Mouse (Mus musculus) WW6 (cell line): ENCODE measurements around the gene Evi2a.

Experiments used
- DNase-seq: peaks from one replicate; pipeline ENCODE4 v3.0.0-alpha.2; 2013; ENCODE audit warnings: low read depth, low spot score

Gene Evi2a

DNA sequence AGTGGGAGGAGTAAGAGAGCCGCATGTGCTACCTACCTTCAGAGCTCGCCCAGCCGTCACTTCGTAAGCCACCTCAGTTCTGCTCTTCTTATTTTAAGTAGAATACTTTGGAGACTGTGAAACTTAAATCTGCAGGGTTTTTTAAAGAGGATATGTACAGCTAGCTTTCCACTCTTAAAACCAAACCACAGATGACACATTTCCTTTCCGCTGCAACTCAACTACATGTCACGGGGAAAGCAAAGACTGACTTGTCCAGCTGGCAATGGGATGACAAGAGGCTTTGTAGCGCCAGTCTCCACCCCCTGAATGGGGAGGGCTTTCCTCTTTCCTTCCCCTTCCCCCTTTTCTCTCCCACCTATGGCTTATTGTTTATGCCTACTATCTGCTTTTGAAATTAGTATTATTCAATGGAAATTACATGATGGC is at the start of gene Evi2a, which contains the start of gene Evi2:
TSS of gene Evi2a (minus strand) at position 277 of the 429 bp plus-strand sequence.
TSS of gene Evi2 (minus strand) at position 257 of the 429 bp plus-strand sequence.
- DNase-seq, result no peak

DNA sequence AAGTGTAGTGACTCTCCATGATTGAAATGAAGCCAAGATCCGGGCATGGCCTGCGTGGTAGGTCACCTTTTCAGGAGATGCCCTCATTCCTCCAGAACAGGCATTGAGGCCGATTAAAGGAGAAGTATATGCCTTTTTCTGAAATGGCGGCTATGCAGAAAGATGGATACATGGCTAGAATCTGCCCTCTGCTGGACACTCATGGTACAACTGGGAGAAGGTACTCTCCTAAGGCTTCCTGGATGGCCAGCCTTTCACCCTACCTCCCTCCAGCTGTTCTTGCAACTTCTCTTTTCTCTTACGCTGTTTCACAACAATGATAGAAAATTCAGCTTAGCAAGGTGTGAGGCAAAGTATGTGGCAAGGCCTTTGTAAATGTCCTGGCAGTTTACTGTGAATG is 47.3 kb upstream of the Evi2a start:
- DNase-seq, result no peak

DNA sequence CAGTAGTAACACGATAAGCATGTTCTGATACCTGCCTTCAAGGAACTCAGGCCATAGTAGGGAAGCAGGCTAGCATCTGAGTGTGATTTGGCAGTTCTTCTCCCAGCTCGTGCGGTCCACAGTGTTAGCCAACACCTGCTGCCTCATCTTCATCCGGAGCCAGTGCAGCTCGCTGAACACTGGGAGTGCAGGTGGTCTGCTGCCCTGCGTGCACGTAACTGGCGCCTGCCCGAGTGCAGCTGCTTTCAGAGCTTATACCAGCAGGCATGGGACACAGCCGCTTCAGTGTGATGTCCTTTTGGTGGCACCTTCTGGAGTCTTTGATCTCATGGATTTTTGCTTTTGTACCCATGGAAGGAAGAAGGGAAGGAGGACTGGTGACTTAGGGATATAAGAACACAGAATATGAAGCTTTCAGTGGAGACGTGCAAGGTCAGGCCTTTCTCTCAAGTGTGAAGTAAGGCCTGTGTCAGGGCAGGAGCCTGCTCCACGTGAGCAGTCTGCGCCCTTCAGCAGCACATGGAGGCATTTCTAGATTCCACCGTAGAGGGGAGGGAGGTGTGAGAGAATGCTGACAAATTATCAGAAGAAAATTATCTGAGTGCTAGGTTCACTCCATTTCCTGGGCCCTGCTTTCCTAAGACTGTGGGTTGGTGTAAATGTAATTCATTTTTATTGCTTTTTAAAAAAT is 45.1 kb upstream of the Evi2a start:
- DNase-seq, result no peak

DNA sequence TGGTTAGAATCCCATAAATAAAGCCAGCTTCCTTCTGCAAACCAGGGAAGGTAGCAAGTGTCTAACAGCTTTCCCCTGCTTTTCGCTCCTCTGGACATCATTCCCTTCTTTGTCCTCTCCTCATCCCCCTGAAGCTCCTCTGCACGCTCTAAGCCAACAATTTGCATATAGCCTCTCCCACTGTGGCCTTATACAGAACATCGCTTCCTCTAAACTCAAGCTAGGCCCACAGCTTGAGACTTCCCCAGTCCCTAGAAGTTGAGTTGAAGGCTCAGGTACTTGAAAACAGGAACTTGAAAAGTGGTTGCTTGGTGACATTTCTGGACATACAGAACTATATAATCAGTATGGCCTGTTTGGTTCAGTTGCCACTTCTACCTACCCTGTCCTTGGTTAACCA is 43.4 kb upstream of the Evi2a start:
- no peak for DNase-seq

DNA sequence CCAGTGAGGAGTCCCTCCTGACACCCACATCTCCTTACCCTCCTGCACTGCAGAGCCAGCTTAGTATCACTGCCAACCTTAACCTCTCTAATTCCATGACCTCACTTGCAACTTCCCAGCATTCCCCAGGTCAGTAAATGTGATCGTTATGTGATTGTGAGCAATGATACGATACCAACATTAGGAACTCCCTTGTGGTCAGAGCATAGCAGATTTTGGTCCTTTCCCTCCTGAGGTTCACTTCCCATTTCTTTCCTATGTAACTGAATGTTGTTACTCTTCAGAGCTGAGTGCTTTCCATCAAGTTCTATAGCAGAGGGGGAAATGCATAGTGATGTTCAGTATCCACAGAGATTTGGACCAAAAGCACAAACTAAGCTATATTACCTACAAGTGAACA is 39.9 kb upstream of the Evi2a start:
- DNase-seq, result no peak

DNA sequence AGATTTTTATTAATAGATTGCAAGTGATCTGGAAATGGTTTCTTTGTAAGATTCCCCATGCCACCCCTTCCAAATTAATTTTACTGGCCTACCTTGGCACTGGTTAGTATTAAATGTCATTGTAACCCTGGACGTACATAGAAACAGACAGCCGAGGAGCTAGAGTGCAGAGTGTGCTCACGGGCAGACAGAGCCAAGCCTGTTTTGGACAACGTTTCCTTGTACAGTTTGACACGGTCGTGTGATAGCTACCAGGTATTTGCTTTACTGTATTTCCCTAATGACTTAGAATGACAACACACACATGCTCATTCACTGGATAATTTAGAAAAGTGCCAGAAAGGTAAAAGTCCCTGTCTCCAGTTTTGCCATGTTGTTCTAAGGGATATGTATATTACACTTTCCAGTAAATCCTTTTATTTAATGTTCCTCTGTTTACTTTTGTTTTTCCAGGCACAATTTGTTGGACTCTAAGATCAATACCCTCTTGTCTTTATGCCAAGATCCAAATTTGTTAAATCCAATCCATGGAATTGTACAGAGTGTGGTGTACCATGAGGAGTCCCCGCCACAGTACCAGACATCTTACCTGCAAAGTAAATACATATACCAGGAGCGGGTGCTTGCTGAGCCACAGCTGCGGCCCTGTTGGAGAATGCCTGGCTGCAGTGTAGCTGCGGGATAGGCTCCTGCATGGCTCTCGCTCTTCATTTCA is 37.9 kb upstream of the Evi2a start:
- DNase-seq, result no peak

DNA sequence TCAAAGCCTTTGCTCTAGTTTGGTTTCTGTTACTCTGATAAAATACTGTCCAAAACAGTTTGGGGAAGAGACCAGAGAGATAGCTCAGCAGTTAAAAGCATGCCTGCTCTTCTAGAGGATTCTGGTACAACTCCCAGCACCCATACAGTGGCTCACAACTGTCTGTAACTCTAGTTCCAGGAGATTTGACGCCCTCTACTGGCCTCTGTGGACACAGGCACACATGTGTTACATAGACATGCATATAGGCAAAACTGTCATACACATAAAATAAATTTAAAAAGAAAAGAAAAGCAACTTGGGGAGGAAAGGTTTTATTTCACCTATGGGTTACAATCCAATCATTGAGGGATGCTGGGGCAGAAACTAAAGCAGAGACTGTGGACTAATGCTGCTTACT is 36.5 kb upstream of the Evi2a start:
- no peak for DNase-seq

DNA sequence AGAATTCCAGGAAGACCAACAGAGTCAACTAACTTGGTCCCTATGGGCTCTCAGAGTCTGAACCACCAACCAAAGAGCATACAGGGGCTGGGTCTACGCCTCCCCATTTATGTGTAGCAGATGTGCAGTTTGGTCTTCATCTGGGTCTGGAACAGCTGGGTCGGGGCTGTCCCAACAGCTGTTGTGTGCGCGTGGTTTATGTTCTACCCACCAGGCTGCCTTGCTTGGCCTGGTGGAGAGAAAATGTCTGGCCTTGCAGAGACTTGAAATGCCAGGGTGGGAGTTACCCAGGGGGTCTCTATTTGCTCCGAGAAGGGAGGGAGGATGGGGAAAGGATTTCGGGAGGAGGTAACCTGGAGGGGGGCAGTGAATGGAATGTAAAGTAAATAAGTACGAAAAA is 33.1 kb upstream of the Evi2a start:
- no peak for DNase-seq

DNA sequence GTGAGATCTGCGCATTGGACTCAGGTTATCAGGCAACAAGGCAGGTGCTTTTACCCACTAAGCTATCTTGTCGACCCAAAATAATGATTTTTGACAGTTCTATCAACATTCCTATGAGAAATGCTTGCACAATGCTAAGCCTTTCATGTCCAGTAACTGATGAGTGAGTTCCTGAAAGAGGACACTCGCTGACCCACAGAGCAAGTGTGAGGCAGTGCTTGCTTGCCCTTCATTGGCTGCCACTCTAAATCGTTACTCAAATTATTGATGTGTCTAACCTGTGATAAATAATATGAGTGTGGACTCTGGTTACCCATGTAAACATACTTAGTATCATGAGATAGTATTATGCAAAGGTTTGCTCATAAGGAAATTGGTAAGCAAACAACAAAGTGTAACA is 30.1 kb upstream of the Evi2a start:
- DNase-seq, result no peak

DNA sequence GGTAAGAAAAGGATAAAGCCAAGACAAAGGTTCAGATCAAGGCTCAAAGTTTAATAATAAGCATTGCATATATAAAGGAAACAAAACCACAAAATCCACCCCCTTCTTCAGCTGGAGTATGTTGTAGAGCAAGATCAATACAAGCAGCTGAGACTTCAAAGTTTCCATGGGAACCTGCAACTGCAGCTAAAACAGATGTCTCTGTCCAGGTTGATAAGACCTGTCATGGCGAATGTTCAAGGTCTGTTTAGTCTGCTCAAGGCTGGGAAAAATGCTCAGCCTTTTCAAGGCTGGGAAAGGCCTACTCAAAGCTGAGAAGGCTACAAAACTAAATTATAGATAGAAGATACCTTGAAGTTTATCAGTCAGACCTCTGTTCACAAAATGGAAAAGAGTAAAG is 22.2 kb upstream of the Evi2a start:
- DNase-seq, result no peak

DNA sequence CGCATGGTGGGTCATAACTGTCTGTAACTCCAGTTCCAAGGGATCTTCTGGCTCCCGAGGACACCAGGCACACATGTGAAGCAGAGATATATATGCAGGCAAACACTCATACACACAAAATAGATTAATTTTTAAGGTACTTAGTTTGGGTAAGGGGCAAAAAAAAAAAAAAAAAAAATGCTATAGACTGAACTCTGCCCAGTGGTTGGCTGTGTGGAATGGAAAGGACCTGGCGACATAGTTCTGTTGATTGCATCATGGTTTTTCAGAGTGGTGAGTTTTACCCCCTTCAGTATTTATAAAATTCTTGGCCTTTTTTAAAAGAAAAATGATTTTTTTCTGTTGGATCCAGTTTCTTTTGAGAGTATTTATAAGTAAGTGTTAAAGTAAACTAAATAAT is 5.9 kb upstream of the Evi2a start:
- no peak for DNase-seq

DNA sequence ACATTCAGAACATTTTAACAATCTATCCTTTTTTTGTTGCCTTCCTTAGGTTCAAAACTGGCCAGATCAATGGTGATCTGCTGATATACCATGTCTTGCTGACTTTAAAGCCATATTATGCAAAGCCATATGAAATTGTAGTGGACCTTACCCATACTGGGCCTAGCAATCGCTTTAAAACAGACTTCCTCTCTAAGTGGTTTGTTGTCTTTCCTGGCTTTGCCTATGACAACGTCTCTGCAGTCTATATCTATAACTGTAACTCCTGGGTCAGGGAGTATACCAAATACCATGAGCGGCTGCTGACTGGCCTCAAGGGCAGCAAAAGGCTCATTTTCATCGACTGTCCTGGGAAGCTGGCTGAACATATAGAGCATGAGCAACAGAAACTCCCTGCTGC is 5.1 kb upstream of the Evi2a start:
- no peak for DNase-seq

DNA sequence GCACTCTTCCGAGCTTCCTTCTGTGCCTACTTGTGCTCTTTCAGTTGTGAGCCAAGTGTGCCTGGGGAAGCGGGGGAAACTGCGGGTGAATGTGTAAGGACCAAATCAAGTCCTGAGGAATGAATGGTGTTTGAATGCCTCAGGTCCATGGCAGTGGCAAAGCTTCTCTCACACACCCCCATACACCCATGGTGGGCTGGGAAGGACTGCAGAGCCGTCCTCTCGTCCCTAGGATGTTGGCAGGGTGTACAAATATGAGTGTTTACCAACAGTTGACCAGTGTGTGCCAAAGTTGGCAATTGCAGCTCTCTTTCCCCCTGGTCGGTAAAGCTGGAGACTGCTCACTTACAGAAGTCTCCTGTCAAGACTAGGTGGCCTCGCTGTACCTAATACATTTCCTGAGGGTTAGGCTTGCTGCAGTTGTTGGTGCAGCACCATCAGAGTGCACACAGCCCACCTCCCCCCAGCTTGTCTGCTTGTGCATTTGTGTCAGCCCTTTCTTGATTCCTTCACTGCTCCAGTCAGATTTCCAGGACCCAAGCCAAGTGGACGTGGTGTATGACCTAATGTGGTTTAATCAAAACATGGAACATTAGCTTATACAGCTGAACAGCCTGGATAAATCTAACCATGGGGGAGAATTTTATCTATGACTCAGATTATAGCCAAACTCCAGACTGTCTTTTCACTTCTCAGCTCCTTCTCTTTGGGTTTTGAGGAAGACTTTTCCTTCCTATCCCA is 3.7 kb upstream of the Evi2a start:
- DNase-seq, result no peak

DNA sequence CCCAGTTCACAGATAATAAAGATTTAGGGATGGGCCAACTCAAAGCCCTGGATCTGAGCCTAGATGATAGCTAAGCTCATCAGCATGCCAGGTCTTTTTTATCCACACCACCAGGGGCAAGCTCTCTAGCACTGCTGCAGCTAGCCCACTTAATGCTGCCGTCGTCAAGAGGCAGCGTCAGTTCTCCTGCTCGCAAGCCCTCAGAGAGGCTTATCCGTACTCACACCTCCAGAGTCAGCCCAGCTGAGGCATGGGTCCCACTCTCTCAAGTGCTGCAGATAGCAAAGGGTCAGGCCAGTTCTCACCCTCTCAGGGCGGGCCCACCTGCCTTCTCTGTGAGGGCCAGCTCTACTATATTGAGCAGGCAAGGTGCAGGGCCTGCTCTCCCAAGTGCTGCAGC is 2.9 kb upstream of the Evi2a start:
- no peak for DNase-seq

DNA sequence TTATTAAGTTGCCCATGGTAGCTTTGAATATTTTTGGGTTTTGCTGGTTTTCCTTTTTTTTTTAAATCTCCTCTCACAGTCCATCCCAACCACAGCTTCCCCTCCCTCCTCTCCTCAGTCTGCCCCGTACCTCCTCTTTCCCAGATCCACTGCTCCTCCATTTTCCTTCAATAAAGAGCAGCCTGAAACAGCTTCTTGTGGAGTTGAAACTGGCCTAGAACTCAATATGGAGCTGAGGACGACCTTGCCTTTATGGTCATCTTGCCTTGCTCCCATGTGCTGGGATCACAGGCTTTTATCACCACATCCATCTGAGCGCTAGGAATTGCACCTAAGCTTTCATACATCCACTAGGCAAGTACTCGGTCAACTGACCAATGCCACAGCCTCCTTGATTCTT is 1.1 kb upstream of the Evi2a start:
- DNase-seq, result no peak

DNA sequence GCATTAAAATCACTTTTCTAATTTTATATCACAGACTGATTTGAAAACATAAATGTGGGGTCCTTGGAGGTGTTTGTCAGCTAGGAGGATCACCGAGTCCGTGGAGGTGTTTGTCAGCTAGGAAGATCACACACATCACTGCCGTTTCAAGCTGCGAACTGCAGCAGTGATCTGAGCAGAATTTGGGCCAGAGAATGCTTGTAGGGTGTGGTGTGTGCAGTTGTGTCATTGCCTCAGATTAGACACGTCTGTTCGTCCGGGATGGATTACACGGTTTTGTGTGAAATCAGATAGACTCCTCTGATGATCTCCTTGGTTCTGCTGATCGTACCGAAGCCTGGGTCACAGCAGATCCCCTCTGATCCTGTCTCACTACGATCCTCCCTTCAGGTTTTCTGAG is 365 bp upstream of the Evi2a start:
- no peak for DNase-seq

DNA sequence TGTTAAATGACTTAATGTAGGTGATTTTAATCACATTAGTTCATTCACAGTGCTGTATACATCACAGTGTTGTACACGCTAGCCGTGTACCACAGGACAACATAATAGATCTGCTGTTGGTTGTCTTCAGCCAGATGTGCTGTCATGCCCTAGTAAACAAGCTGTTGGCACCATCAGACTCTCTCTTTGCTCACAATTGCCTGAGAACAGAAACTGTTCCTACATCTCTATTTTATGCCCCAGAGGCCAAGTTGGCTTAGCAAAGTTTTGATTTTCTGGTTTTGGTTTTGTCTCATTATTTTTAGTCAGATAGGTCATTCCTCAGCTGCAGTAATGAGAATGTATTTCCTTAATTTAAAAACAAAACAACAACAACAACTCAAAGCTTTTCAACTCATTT is 673 bp downstream of the Evi2a start:
- no peak for DNase-seq

DNA sequence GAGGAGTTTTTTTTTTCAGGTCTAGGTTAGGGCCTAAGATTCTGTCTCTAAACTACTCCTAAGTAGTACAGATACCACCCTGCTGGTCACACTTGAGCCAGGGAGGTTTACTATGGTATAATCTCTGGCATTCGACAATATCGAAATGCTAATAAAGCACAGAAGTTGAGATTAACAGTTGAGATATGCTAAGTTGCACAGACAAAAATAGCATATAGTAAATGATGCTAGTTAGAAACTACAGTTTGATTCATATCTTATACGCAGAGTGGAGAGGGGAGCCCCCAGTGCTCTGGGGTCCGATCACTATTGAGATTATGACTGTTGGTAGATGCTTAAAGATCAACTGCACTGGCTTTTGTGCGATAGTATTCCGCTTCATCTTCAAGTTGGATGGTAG is 1.2 kb downstream of the Evi2a start:
- DNase-seq, result no peak

DNA sequence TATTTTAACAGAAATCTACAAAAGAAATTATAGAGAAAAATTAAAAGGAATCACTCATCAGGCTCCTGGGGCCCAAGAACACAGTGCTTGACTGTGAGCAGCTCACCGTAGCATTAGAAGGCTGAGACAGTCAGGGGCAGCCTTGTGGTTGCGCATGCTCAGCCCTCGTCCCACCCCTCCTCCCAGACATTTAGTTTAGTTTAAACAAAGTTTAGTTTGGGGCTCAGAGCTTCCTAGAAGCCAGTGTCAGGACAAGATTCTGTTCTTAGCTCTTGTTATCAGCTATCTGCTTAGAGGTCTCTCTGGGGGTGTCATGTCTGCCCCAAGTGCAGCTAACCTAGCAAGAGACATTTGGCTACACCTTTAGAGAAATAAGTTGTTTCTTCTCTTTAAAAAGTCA is 1.8 kb downstream of the Evi2a start:
- no peak for DNase-seq

DNA sequence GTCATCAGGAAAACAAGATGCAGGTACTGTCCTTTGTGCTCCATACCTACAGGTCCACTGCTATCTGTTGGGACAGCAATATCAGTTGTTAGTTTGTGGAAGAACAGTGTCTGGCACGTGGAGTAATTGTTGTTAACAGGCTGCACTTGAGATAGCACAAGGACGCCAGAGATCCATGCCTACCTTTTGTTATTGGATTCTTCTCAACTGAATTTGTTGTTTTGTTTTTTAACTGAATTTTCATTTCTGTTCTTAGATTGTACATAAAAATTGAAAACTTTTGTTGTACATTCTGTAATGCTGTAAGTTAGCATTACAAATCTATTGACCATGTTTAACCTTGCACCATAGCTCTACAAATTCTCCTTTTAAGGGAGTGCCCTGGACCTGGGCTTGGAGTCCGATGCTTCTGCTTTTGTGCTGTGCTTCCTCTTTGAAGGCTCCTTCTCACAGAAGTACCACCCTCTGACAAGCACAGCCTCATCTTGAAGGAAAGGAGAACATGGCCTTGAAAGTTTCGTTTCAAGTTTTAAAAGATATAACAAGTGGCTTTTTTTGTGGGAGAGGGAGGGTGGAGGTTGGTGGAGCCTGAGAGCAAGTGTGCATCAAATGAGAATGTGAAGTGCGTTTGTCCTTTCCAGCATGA is 2.5 kb downstream of the Evi2a start:
- no peak for DNase-seq

DNA sequence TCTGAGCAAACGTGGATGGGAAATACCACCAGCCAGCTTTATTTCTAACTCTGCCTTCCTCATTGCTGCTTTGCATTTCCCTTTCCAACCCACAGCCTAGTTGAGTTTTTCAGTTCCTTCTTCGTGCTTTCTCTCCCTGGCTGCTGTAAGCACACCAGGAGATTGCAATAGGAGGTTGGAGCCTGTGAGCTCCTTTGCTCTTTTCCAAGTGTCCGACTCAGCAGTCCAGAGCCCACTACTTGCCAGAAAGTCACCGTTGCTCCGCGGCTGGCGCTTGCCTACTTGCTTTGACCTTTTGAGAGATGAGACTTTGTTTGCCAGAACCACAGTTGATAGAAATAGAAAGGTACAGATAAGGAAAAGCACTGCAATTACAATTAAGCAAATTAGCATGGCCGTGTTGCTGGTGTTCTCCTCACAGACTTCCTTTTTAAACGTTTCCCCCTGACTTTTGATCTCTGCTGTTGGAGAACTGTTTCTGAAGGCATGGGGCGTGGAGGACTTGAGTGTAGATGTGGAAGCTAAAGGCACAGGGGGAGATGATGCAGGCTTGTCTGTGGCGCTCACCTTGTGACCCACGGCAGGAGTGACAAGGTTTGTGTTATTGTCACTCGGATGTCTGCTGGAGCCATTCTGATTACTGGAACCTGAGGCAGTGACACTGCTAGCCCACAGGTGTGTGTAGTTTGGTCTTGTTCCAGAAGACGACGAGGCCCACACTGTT is 3.2 kb downstream of the Evi2a start:
- DNase-seq, result no peak

DNA sequence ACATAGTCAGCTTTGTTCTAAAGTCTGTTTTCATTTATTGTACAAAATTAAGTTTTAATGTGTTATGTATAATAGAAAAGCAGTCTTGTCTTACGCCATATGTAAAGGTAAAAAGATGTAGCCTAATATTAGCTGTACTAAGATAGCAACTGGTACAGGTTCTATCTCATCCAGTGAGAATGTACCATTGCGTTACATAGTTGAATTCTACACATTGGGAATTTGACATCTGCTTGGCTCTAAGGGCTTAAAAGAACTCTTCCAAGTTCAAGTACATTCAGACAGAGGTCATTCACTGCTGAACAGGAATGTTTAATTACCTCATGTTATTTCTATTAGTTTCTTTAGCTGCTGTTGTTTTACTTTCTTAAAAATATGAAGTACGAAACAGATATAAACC is 3.9 kb downstream of the Evi2a start:
- no peak for DNase-seq
